Mouse (Mus musculus) kidney, adult 2 months (tissue): ENCODE measurements around the gene Cyp17a1.

Experiments
- CTCF ChIP-seq: fragments of 200-500 bp; conservative IDR thresholded peaks from 2 replicates; pipeline ENCODE4 v1.5.1; 2011; ENCODE audit warnings: low read depth, mild to moderate bottlenecking, control low read depth, low read length, moderate library complexity, mixed read lengths; ENCODE audit not compliant: insufficient read depth, insufficient read length
- POLR2A ChIP-seq: fragments of 200-500 bp; IDR thresholded peaks from one replicate; pipeline ENCODE4 v1.6.1; 2011; ENCODE audit warnings: low read depth, low read length, control low read depth

DNA sequence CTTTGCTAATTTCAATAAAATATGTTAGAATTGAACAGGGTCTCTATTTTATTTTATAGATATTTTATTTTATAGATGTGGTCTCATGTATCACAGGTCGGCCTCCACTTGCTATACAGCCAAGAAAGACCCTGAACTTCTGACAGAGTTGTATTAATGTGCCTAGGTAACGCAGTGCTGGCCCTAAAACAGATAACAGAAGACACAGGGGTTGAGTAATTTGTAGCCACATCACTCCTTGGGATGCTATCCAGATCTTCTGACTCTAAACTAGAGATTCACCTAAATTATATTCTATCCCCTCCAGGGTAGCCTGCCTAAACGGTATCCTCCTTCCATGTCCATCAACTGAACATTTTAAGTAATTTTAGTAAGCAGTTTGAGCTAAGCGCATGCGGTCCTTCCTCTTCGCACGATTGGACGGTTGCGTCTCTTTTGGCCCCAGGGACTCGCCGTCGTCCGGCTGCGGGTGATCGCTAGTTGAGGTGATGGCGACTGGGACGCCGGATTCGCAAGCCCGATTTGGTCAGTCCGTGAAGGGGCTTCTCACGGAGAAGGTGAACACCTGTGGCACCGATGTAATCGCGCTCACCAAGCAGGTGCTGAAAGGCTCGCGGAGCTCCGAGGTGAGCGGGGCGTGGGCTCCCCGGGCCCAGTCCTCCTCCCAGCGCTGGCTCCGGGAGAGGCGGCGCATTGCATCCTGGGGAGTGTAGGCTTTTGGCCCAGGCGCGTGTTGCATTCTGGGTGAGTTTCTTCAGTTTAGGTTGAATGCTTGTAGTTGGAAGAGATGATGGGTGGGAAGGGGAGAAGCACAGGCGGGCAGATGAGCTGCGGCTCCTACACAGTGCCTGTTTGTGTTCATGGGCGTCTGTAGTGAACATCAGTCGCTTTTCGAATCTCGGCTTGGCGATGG, 16.7 kb upstream of the Cyp17a1 start, which contains the start of gene Borcs7:
- no peak for TF ChIP-seq POLR2A
- TF ChIP-seq CTCF = no peak
